Mouse (Mus musculus) lung, adult 2 months (tissue): ENCODE results near the gene Usp46.

Source experiments
- CTCF ChIP-seq: fragments of 200-500 bp; IDR thresholded peaks from 2 replicates; pipeline ENCODE4 v1.5.1; 2011; ENCODE audit warnings: mild to moderate bottlenecking, low read length, control low read depth; ENCODE audit not compliant: insufficient read depth
- POLR2A ChIP-seq: fragments of 200-500 bp; IDR thresholded peaks from 2 replicates; pipeline ENCODE4 v1.6.1; 2011; ENCODE audit warnings: low read depth, mild to moderate bottlenecking, control low read depth, low read length, borderline replicate concordance; ENCODE audit errors: extremely low read depth

DNA sequence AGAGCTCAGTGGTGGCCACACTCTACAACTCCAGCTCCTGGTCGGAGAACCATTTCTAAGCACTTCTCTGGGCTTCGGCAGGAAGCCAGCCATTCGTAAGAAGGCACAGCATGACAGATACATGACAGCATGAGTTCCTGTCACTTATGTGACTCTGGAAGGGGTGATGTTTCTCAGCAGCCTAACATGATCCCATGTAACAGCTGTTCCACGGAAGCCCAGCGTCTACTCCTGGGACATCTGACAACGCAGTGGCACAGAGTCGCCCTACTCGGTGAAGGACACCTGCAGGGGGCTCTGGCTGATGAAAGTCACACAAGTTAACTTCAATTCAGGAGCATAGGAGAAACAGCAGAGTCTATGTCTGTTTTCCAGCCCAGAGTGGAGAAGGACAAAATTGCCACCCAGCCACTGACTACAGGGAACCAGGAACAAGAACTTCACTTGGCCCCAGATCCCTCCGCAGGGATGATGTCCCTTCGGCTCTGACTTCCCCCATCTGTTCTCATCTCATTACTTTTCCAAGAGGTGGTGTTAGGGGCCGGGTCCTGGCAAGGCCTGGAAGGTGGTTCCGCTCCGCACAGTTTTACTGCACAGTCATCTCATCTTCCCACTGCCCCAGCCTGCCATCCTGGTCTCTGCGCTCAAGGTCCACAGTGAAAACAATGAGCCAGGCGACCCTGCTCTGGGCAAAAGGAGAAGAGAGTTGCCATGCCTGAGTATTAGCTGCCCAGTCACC is 15.9 kb downstream of the Usp46 start:
- TF ChIP-seq CTCF (no peak), POLR2A (no peak)
